Mouse (Mus musculus) C2C12 (cell line): ENCODE measurements around the gene Usp7. TPM values are rescaled to one million over a fixed set of nuclear protein-coding genes. Genes with fewer than 3 reads are reported as not detected.

Source experiments
- H3K27me3 ChIP-seq: one replicate; pipeline ENCODE4 v1.6.1; 2011; ENCODE audit not compliant: control insufficient read depth, insufficient read depth, insufficient read length
- H3K36me3 ChIP-seq: one replicate; pipeline ENCODE4 v1.6.1; 2011; ENCODE audit not compliant: control insufficient read depth, insufficient read depth
- H3K4me3 ChIP-seq: one replicate; pipeline ENCODE4 v1.5.1; 2011; ENCODE audit warnings: mild to moderate bottlenecking, control low read depth; ENCODE audit not compliant: poor library complexity, insufficient read depth, severe bottlenecking
- H3K79me2 ChIP-seq: one replicate; pipeline ENCODE4 v1.6.1; 2011; ENCODE audit not compliant: control insufficient read depth, insufficient read depth
- H3K79me3 ChIP-seq: one replicate; pipeline ENCODE4 v1.6.1; 2011; ENCODE audit warnings: low read depth, control low read depth
- H3ac ChIP-seq: one replicate; pipeline ENCODE3; 2011; ENCODE audit warnings: low read depth; ENCODE audit not compliant: control insufficient read depth, insufficient read length
- CEBPB ChIP-seq: IDR thresholded peaks from one replicate; pipeline ENCODE4 v1.6.1; 2011; ENCODE audit warnings: low read depth, mild to moderate bottlenecking, control low read depth, moderate library complexity
- CTCF ChIP-seq: IDR thresholded peaks from one replicate; pipeline ENCODE4 v1.5.1; 2011; ENCODE audit not compliant: control insufficient read depth, insufficient read depth, insufficient read length
- FOSL1 ChIP-seq: IDR thresholded peaks from one replicate; pipeline ENCODE4 v1.8.0; 2011; ENCODE audit warnings: mild to moderate bottlenecking, low read length; ENCODE audit not compliant: poor library complexity, insufficient read depth, severe bottlenecking
- MAX ChIP-seq: IDR thresholded peaks from one replicate; pipeline ENCODE4 v1.6.1; 2011; ENCODE audit warnings: mild to moderate bottlenecking, control low read depth
- MYOD1 ChIP-seq: IDR thresholded peaks from one replicate; pipeline ENCODE4 v1.6.1; 2011; ENCODE audit warnings: low read depth; ENCODE audit not compliant: control insufficient read depth, insufficient read length
- MYOG ChIP-seq: IDR thresholded peaks from one replicate; pipeline ENCODE4 v1.6.1; 2011; ENCODE audit not compliant: control insufficient read depth, insufficient read length; ENCODE audit errors: extremely low read depth
- USF1 ChIP-seq: IDR thresholded peaks from one replicate; pipeline ENCODE4 v1.6.1; 2011; ENCODE audit warnings: low read depth, mild to moderate bottlenecking, control low read depth, moderate library complexity
- polyA plus RNA-seq: library from polyadenylated mRNA; unstranded; fragments of >200 nt; fragmentation: generic; extraction: Trizol; gene quantifications from one replicate; pipeline ENCODE4 v1.2.1, GENCODE M21; 2012; ENCODE audit warnings: missing spikeins

The Usp7 gene
- polyA plus RNA-seq, 1 experiment = 28.2 TPM

DNA sequence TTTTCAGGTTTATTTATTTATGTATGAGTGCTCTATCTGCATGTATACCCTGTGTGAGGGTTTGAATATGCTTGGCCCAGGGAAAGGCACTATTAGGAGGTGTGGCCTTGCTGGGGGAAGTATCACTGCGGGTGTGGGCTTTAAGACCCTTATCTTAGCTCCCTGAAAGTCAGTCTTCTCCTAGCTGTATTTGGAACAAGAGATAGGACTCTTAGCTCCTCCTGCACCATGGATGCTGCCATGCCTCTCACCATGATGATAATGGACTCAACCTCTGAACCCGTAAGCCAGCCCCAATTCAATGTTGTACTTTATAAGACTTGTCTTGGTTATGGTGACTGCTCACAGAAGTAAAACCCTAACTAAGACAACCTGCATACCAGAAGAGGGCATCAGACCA is 39.8 kb downstream of the Usp7 start:
- Histone ChIP-seq H3ac (no peak overlapping the region), H3K79me3 (no peaks in the 10 kb centered on the region), H3K27me3 (no peaks in the 10 kb centered on the region), H3K4me3 (no peak overlapping the region), H3K79me2 (no peaks in the 10 kb centered on the region), H3K36me3 (no peaks in the 10 kb centered on the region)
- TF ChIP-seq USF1 (no peak), MAX (no peak), MYOD1 (no peak), CEBPB (no peak), MYOG (no peak), FOSL1 (no peak), CTCF (no peak)

DNA sequence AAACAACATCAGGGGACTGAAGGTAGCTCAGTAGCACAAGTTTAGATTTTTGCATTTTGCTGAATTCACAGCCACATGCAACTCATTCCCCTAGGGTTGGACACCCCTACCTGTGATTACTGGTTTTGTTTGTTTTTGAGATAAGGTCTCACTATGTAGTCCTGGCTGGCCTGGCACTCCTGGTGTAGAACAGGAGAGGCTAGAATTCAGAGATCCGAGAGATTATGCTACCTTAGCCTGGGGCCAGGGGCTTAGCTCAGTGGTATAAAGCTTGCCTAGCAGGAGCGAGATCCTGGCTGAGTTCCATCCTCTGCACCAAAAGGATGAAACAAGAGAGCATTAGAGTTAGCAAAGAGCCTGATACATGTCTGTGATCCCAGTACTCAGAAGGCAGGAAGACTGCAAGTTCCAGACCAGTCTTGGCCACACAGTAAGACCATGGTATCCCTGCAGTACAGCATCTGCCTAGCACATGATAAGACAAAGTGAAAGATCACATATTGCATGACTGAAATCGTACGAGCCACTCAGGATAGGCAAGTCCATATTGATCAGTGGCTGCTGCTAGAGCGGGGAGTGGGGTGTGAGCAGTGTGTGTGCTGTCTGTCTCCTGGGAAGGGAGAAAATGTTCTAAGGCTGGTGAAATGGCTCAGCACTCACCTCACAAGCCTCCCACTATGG is 40.4 kb downstream of the Usp7 start:
- H3K27me3 ChIP-seq = no peaks in the 10 kb centered on the region
- H3K4me3 ChIP-seq = no peak overlapping the region
- TF ChIP-seq USF1 (no peak), CTCF (no peak), MAX (no peak), MYOD1 (no peak), FOSL1 (no peak), CEBPB (no peak), MYOG (no peak)
- no peaks in the 10 kb centered on the region for H3K36me3 ChIP-seq
- no peak overlapping the region for H3ac ChIP-seq
- H3K79me2 ChIP-seq = no peaks in the 10 kb centered on the region
- no peaks in the 10 kb centered on the region for H3K79me3 ChIP-seq

DNA sequence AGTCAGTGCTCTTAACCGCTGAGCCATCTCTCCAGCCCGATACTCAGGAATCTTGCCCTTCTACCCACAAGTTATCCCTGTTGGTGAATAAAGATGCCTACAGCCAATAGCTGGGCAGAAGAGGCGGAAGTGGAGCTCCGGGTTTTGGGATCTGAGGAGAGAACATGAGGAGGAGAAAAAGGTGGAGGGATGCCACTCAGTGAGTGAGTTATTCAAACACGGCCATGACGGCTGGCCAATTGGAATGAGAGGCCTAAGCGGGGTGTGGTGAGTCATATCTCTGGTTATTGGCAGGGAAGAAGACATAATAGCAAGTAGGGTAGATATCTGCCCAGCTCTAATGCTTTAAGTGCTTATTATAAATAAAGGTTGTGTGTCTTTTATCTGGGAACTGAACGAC is 43.2 kb downstream of the Usp7 start:
- no peaks in the 10 kb centered on the region for H3K79me3 ChIP-seq
- H3ac ChIP-seq = no peak overlapping the region
- TF ChIP-seq FOSL1 (no peak), MAX (no peak), MYOG (no peak)
- no peaks in the 10 kb centered on the region for H3K36me3 ChIP-seq
- no peak overlapping the region for H3K4me3 ChIP-seq
- no peaks in the 10 kb centered on the region for H3K79me2 ChIP-seq
- no peaks in the 10 kb centered on the region for H3K27me3 ChIP-seq

DNA sequence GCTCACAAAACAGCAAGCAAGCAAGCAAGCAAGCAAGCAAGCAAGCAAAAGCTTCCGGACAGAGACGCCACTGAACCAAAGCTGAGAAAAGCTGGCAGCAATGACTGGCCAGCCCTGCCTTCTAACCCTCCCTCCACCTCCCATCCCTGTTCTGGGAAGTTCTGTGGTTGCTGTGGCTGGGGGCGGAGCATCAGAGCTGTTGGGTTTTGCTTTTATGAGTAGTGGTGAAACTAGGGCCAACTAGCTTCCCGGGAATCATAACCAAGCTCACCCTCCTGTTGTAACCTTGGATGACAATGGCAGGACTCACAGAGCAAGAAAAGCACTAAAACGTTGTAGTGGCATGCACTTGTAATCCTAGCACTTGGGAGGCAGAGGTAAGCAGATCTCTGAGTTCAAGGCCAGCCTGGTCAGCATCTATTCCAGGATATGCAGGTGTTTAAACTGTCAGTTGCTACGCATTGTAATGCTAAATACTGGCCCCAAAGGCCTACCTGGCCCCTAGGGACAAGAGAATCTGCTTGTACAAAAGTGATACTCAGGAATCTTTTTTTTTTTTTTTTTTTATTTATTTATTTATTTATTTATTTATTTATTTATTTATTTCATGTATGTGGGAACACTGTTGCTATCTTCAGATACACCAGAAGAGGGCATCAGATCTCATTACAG is 43.8 kb downstream of the Usp7 start:
- no peak for TF ChIP-seq USF1
- TF ChIP-seq MAX = no peak
- no peak for TF ChIP-seq CEBPB
- no peak for TF ChIP-seq MYOD1
- TF ChIP-seq FOSL1 = no peak
- no peak for TF ChIP-seq CTCF
- Histone ChIP-seq H3K79me2 (no peaks in the 10 kb centered on the region), H3ac (no peak overlapping the region), H3K4me3 (no peak overlapping the region), H3K36me3 (no peaks in the 10 kb centered on the region), H3K27me3 (no peaks in the 10 kb centered on the region), H3K79me3 (no peaks in the 10 kb centered on the region)

DNA sequence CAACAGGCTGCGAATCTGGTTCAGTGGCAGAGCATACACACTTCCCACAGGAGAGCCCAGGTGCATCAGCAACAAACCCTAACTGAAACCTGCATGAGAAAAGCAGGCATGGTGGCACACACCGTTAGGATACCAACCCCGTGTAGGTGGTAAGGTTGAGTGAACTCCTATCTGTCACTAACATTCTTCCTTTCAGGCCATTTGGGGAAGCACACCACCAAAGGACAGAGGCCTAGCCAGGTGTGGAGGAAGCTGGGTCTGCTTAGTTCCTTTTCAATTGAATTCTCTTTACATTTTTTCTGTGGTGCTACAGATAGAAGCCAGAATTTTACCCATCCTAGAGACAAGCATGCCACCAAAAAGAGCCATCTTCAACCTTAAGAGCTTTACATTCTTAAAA is 44.3 kb downstream of the Usp7 start:
- no peak overlapping the region for H3ac ChIP-seq
- no peaks in the 10 kb centered on the region for H3K79me2 ChIP-seq
- TF ChIP-seq FOSL1 (no peak), USF1 (no peak), CEBPB (no peak), MYOG (no peak), CTCF (no peak), MAX (no peak), MYOD1 (no peak)
- H3K36me3 ChIP-seq = no peaks in the 10 kb centered on the region
- no peaks in the 10 kb centered on the region for H3K79me3 ChIP-seq
- no peak overlapping the region for H3K4me3 ChIP-seq
- H3K27me3 ChIP-seq = no peaks in the 10 kb centered on the region

DNA sequence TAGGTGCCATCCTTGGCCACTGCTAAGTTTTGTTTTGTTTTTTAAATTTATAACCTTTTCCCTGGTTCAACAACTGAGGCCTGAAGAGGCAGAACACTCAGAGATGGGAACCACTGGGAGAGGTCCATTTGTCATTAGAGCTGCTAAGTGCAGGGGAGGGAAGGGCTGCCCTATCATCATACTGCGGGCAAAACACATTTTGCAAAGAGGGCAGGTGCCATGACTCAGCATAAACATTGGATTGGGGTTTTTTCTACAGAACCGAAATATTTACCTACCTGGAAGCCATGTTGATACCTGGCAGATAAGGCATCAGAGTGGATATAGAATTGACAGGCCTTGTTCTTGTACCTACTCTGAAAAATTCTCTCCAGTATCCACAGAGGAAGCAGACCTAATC is 45.6 kb downstream of the Usp7 start:
- Histone ChIP-seq H3K79me2 (no peaks in the 10 kb centered on the region), H3K4me3 (no peak overlapping the region), H3K36me3 (no peaks in the 10 kb centered on the region), H3K27me3 (no peaks in the 10 kb centered on the region), H3ac (no peak overlapping the region), H3K79me3 (no peaks in the 10 kb centered on the region)
- TF ChIP-seq MYOD1 (no peak), FOSL1 (no peak), CTCF (no peak), MAX (no peak), CEBPB (no peak), MYOG (no peak)
